Mouse (Mus musculus): Measurements from ENCODE around the gene Zfp446. TPM values are rescaled to one million over a fixed set of nuclear protein-coding genes. Genes with fewer than 3 reads are reported as not detected.
A peak's percentile ranks its signal among the peaks of the same experiment; 100 is the strongest.

The Zfp446 gene
- total and polyA plus RNA-seq, 3 experiments: 7.8 to 12.9 (median 12.8) TPM

DNA sequence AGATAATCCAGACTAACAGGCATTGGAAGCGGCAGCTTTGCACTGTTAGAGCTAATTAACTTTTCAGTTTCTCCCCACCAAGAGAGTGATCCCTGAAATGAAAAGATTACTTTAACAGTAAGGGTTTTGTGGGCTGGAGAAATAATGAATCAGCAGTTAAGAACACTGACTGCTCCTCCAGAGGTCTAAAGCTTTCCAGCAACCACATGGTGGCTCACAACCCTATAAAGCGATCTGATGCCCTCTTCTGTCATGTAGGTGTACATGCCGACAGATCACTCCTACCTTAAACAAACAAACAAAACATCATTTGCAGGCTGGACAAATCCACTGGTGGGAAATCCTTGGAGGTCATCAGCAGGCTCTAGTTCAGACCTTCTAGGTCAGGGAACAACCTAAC is 22.8 kb upstream of the Zfp446 start (continued):
- no peak for TF ChIP-seq SIN3A (IDR thresholded peaks at IDR 0.05; ENCODE audit: low read length)
- no peak for TF ChIP-seq RCOR1 (conservative IDR thresholded peaks at IDR 0.05; ENCODE audit: low read depth, low read length)
- TF ChIP-seq ELF1 (IDR thresholded peaks at IDR 0.05; ENCODE audit: low read depth, low read length): no peak
- TF ChIP-seq CHD2 (IDR thresholded peaks at IDR 0.05; ENCODE audit: low read length): no peak
- no peak for TF ChIP-seq EP300 (IDR thresholded peaks at IDR 0.05; ENCODE audit: low read length)
- TF ChIP-seq MAFK (IDR thresholded peaks at IDR 0.05; ENCODE audit: insufficient replicate concordance, low read length): 0 out of 2 replicates have a peak, but pooled peaks have one; percentile 30

DNA sequence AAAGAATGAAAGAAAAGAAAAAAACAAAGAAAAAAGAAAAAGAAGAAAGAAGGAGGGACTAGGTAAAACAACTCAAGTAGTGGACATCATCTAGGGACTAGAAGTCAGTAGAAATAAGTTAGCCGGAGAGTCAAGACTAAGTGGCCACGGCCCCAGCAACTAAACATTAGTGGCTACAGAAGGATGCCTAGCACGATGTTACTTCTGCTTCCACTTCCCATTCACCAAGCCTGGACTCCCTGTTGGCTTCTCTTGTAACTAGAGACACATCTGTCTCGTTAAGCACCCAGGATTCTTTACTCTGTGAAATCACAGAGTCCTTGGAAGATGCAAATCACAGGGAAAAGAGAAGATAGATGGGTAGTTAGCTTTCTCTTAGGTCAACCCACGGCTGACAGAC is 20.1 kb upstream of the Zfp446 start:
- TF ChIP-seq JUND (conservative IDR thresholded peaks at IDR 0.05; ENCODE audit: low read depth, low read length): no peak
- TF ChIP-seq RCOR1 (conservative IDR thresholded peaks at IDR 0.05; ENCODE audit: low read depth, low read length): no peak
- no peak for TF ChIP-seq PAX5 (IDR thresholded peaks at IDR 0.05; ENCODE audit: low read length)
- TF ChIP-seq SIN3A (IDR thresholded peaks at IDR 0.05; ENCODE audit: low read length): no peak
- no peak for TF ChIP-seq IRF4 (IDR thresholded peaks at IDR 0.05; ENCODE audit: low read depth, low read length)
- TF ChIP-seq TBP (conservative IDR thresholded peaks at IDR 0.05; ENCODE audit: low read depth, low read length): no peak
- no peak for TF ChIP-seq ZC3H11A (IDR thresholded peaks at IDR 0.05; ENCODE audit: low read depth, low read length)
- no peak for DNase-seq (ENCODE audit: extremely low read depth)
- Histone ChIP-seq H3K27me3 (replicated peaks) (no peaks in the 10 kb centered on the region), H3K4me3 (replicated peaks in 1 of 3; ENCODE audit: low read depth in 2 of 3, low read length in 2 of 3, poor library complexity in 1 of 3) (no peak overlapping the region), H3K9me3 (replicated peaks; ENCODE audit: low read length) (no peaks in the 10 kb centered on the region), H3K4me2 (ENCODE audit: insufficient read depth, low read depth, poor library complexity, severe bottlenecking) (no peak overlapping the region), H3K79me2 (replicated peaks; ENCODE audit: control insufficient read depth, extremely low read depth, insufficient read depth, poor library complexity, severe bottlenecking) (no peaks in the 10 kb centered on the region), H3K27ac (ENCODE audit: insufficient read depth, low read depth) (no peak overlapping the region), H3K4me1 (ENCODE audit: control insufficient read depth in 1 of 2, insufficient read depth in 2 of 2) (peaks cover 0 to 27% of the 10 kb centered on the region in 2 experiments; a peak in 2 of 4 replicates), H3K36me3 (replicated peaks in 1 of 2; ENCODE audit: control insufficient read depth in 1 of 2, insufficient read depth in 1 of 2, low read length in 1 of 2) (no peaks in the 10 kb centered on the region), H3K9ac (ENCODE audit: insufficient read depth, low read depth) (no peak overlapping the region)
- in situ Hi-C loops (cut with MboI; ENCODE audit: low pct_ligation_motif_present, low pct_unique_long_range_greater_than_20kb, low sequenced_read_pairs) (no loop called here), dilution Hi-C loops (cut with MboI; ENCODE audit: extremely low pct_ligation_motif_present, extremely low pct_unique_long_range_greater_than_20kb, low sequenced_read_pairs) (no loop called here)

DNA sequence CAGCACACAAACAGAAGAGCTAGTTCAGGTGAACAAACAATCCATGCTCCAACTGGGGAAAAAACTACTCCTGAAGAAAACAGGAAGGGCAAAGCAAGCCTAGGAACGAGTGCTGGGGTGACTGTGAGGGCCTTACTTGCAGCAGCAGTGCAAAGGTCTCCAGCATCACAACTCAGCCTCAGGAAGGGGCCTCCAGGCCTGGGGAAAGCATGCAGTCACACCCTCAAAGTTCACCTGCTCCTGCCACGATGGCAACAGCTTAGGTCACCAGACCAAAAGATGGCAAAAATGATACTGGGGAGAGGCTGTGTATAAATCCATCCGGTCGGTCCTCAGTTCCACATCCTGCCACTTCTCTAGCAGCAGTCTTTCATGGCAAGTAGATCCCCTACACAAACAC is 18.7 kb upstream of the Zfp446 start:
- no peaks in the 10 kb centered on the region for H3K27me3 ChIP-seq (replicated peaks)
- H3K4me3 ChIP-seq (replicated peaks in 1 of 3; ENCODE audit: low read depth in 2 of 3, low read length in 2 of 3, poor library complexity in 1 of 3): no peak overlapping the region
- no peaks in the 10 kb centered on the region for H3K36me3 ChIP-seq (replicated peaks in 1 of 2; ENCODE audit: control insufficient read depth in 1 of 2, insufficient read depth in 1 of 2, low read length in 1 of 2)
- H3K4me2 ChIP-seq (ENCODE audit: insufficient read depth, low read depth, poor library complexity, severe bottlenecking): no peak overlapping the region
- no peaks in the 10 kb centered on the region for H3K9me3 ChIP-seq (replicated peaks; ENCODE audit: low read length)
- H3K9ac ChIP-seq (ENCODE audit: insufficient read depth, low read depth): no peak overlapping the region
- peaks cover 0 to 30% of the 10 kb centered on the region in 2 experiments; a peak in 2 of 4 replicates for H3K4me1 ChIP-seq (ENCODE audit: control insufficient read depth in 1 of 2, insufficient read depth in 2 of 2)
- no peaks in the 10 kb centered on the region for H3K79me2 ChIP-seq (replicated peaks; ENCODE audit: control insufficient read depth, extremely low read depth, insufficient read depth, poor library complexity, severe bottlenecking)
- DNase-seq (ENCODE audit: extremely low read depth): no peak
- TF ChIP-seq IRF4 (IDR thresholded peaks at IDR 0.05; ENCODE audit: low read depth, low read length) (no peak), ZNF384 (IDR thresholded peaks at IDR 0.05; ENCODE audit: low read depth, low read length) (no peak), MAFK (IDR thresholded peaks at IDR 0.05; ENCODE audit: insufficient replicate concordance, low read length) (no peak), ELF1 (IDR thresholded peaks at IDR 0.05; ENCODE audit: low read depth, low read length) (no peak), HCFC1 (IDR thresholded peaks at IDR 0.05; ENCODE audit: low read depth, low read length) (no peak), MYC (IDR thresholded peaks at IDR 0.05; ENCODE audit: low read depth, low read length) (no peak), CTCF (conservative IDR thresholded peaks at IDR 0.05 in 1 of 2, IDR thresholded peaks at IDR 0.05 in 1 of 2; ENCODE audit: low read depth in 2 of 2, low read length in 2 of 2) (no peak)
- in situ Hi-C loops (cut with MboI; ENCODE audit: low pct_ligation_motif_present, low pct_unique_long_range_greater_than_20kb, low sequenced_read_pairs) (no loop called here), dilution Hi-C loops (cut with MboI; ENCODE audit: extremely low pct_ligation_motif_present, extremely low pct_unique_long_range_greater_than_20kb, low sequenced_read_pairs) (no loop called here)
- no peak overlapping the region for H3K27ac ChIP-seq (ENCODE audit: insufficient read depth, low read depth)

All from CH12.LX (cell line).